23 mouse cellular contexts compared by ENCODE assay signal in genomic region chr9:118444809-118445208, GRCm38 (mm10). TPM values are rescaled to one million over a fixed set of nuclear protein-coding genes. Genes with fewer than 3 reads are reported as not detected.
DNase-seq lines count a peak whose midpoint lies in the region; ATAC-seq and TF ChIP-seq lines count a peak whose summit lies in the region.
"Had no signal": no experiment of that assay in that cellular context is flagged by ENCODE, and none has a peak within 500 bp of the region (broad histone marks: within the 10 kb centered on the region; RNA-seq: fewer than 3 reads in every experiment).

No protein-coding gene starts in this region.

- DNase-seq in adrenal gland, postnatal 14 days = peak; percentile 18
- no peak for DNase-seq in adrenal gland, postnatal 10 days
- peak; percentile 18 for DNase-seq in ES-CJ7 (ENCODE audit: low read depth, low spot score)
- peak; percentile 6 to 8 for DNase-seq in heart, postnatal 14 days
- no peak for DNase-seq in thymus, postnatal 0 days (ENCODE audit: low spot score)
- DNase-seq in left cerebral cortex, adult 2 months (ENCODE audit: extremely low spot score in 1 of 2, low spot score in 2 of 2) = no peak
- DNase-seq in kidney, postnatal 10 days = no peak
- DNase-seq: adrenal gland, postnatal 25 days; cerebellum, adult 18-20 months; cerebellum, postnatal 36 days; gastrocnemius, postnatal 36 days had no signal

- TF ChIP-seq CTCF in left cerebral cortex, adult 2 months (IDR thresholded peaks at IDR 0.05) = no peak

- H3K9me3 ChIP-seq in heart, embryonic 11.5 days (replicated peaks; ENCODE audit: control insufficient read depth, low read length) = no peaks in the 10 kb centered on the region
- H3K9me3 ChIP-seq: forebrain, embryonic 15.5 days; intestine, embryonic 15.5 days; limb, embryonic 13.5 days; stomach, embryonic 15.5 days had no signal

- peak overlapping the region; percentile 5; the same call in 1 of the 2 replicates for H3K4me2 ChIP-seq in heart, embryonic 11.5 days
- H3K4me2 ChIP-seq: forebrain, embryonic 15.5 days; hindbrain, embryonic 14.5 days; intestine, embryonic 15.5 days; limb, embryonic 13.5 days; stomach, embryonic 15.5 days had no signal

- no peak for ATAC-seq in heart, embryonic 11.5 days (replicated peaks; ENCODE audit: insufficient number of reproducible peaks, low FRiP score, low TSS enrichment)
- ATAC-seq: CD4-positive, CD25-positive, alpha-beta regulatory T cell, adult 4 months; forebrain, embryonic 15.5 days; intestine, embryonic 15.5 days; midbrain, embryonic 16.5 days had no signal

- peaks cover 4% of the 10 kb centered on the region; the same call in 1 of the 2 replicates for H3K4me1 ChIP-seq in heart, embryonic 11.5 days (ENCODE audit: control insufficient read depth, insufficient read depth, low read length)
- H3K4me1 ChIP-seq: forebrain, embryonic 15.5 days; intestine, embryonic 15.5 days; limb, embryonic 13.5 days; stomach, embryonic 15.5 days had no signal

- no peak overlapping the region for H3K4me3 ChIP-seq in heart, embryonic 11.5 days (ENCODE audit: low read depth, low read length)
- H3K4me3 ChIP-seq in left cerebral cortex, adult 2 months = no peak overlapping the region
- H3K4me3 ChIP-seq: forebrain, embryonic 15.5 days; intestine, embryonic 15.5 days; limb, embryonic 13.5 days; stomach, embryonic 15.5 days had no signal

- 15% methylated on average over 9 of the region's 9 CpGs for WGBS in heart, embryonic 11.5 days (ENCODE audit: insufficient replicate concordance)

- H3K36me3 ChIP-seq in heart, embryonic 11.5 days (ENCODE audit: control insufficient read depth, insufficient read depth, low read length) = no peaks in the 10 kb centered on the region
- H3K36me3 ChIP-seq: forebrain, embryonic 15.5 days; intestine, embryonic 15.5 days; limb, embryonic 13.5 days; stomach, embryonic 15.5 days had no signal

- intact Hi-C loops in heart, postnatal 14 days (cut with DNase I) = no loop called here
- intact Hi-C loops in left cerebral cortex, adult 2 months (cut with DNase I) = no loop called here

- no peak overlapping the region for H3K9ac ChIP-seq in heart, embryonic 11.5 days (ENCODE audit: low read depth, low read length)
- H3K9ac ChIP-seq: forebrain, embryonic 15.5 days; hindbrain, embryonic 14.5 days; intestine, embryonic 15.5 days; limb, embryonic 13.5 days; liver, embryonic 14.5 days; stomach, embryonic 15.5 days had no signal

- no peaks in the 10 kb centered on the region for H3K27me3 ChIP-seq in heart, embryonic 11.5 days (ENCODE audit: control insufficient read depth, insufficient read depth, low read length)
- H3K27me3 ChIP-seq: forebrain, embryonic 15.5 days; intestine, embryonic 15.5 days; limb, embryonic 13.5 days; stomach, embryonic 15.5 days had no signal

- H3K27ac ChIP-seq in heart, embryonic 11.5 days (ENCODE audit: low read depth, low read length) = no peak overlapping the region
- H3K27ac ChIP-seq in left cerebral cortex, adult 2 months = no peak overlapping the region
- H3K27ac ChIP-seq: forebrain, embryonic 15.5 days; hindbrain, embryonic 14.5 days; intestine, embryonic 15.5 days; limb, embryonic 13.5 days; liver, embryonic 14.5 days; stomach, embryonic 15.5 days had no signal

RNA-seq across cellular contexts. Expression of gene Eomes, which starts 33.2 kb away (rescaled TPM):
- total RNA-seq in adrenal gland, postnatal 14 days (2021) = 0.22 and 0.86 TPM in 2 replicates
- total RNA-seq in adrenal gland, postnatal 10 days (2021) = under 1 TPM; 0.27 to 0.30 TPM
- polyA plus RNA-seq in heart, embryonic 11.5 days (2014; fragmentation: Nextera tagmentation; extraction: Ambion mirVana) = 0.08 and 0.17 TPM in 2 replicates
- total RNA-seq in heart, postnatal 14 days (2021) = not detected
- 0.06 and 0.18 TPM in 2 replicates for polyA plus RNA-seq in thymus, postnatal 0 days (2015; fragmentation: Nextera tagmentation; extraction: Ambion mirVana)
- under 1 TPM in 1 of 2 experiments, not detected in 1; 0.16 TPM for total RNA-seq in left cerebral cortex, adult 2 months (2021)
- total RNA-seq: gastrocnemius, postnatal 36 days; megakaryocyte progenitor cell, adult 5-6 weeks; MEL had no signal
- polyA plus RNA-seq: kidney, embryonic 16.5 days had no signal

Comparison
In these comparisons a context has a peak if more than half of its experiments do, and no peak if none do; other contexts are left out.
1. DNase-seq: peak in adrenal gland, postnatal 14 days (single experiment), ES-CJ7 (single experiment) and heart, postnatal 14 days (2 of 2); none in adrenal gland, postnatal 10 days (single experiment), thymus, postnatal 0 days (single experiment), left cerebral cortex, adult 2 months (0 of 2) and kidney, postnatal 10 days (single experiment).